Mouse (Mus musculus): Measurements from ENCODE around the gene Ube2d3. TPM values are rescaled to one million over a fixed set of nuclear protein-coding genes. Genes with fewer than 3 reads are reported as not detected.
A peak's percentile ranks its signal among the peaks of the same experiment; 100 is the strongest.

Ube2d3 gene
- polyA plus RNA-seq, 1 experiment from 2014 or later, result 720 TPM

- Histone ChIP-seq H3K27me3 (ENCODE audit: control insufficient read depth, insufficient read depth, low read length) (no peaks in the 10 kb centered on the region), H3K36me3 (replicated peaks; ENCODE audit: control insufficient read depth, insufficient read depth, low read depth, low read length) (no peaks in the 10 kb centered on the region; the same call in 1 of the 2 replicates), H3K4me1 (ENCODE audit: control insufficient read depth, insufficient read depth, low read length) (no peaks in the 10 kb centered on the region), H3K4me2 (ENCODE audit: low read depth, low read length) (no peak overlapping the region; the same call in 1 of the 2 replicates), H3K9ac (replicated peaks; ENCODE audit: low read length) (no peak overlapping the region), H3K9me3 (replicated peaks; ENCODE audit: control insufficient read depth, low read length) (no peaks in the 10 kb centered on the region), H3K27ac (replicated peaks; ENCODE audit: low read depth, low read length) (no peak overlapping the region), H3K4me3 (ENCODE audit: low read depth, low read length) (no peak overlapping the region)
- DNase-seq (ENCODE audit: low spot score) (no peak), ATAC-seq (replicated peaks; ENCODE audit: insufficient number of reproducible peaks, low FRiP score, low TSS enrichment, low read depth) (peak; percentile 41; the same call in 1 of the 2 replicates)
- 45% methylated on average over 11 of the region's 11 CpGs for WGBS
Measured at GRCm38 (mm10) chr3:135513270-135513669, 75.3 kb downstream of the Ube2d3 start.

- Histone ChIP-seq H3K4me1 (ENCODE audit: control insufficient read depth, insufficient read depth, low read length) (no peaks in the 10 kb centered on the region), H3K36me3 (replicated peaks; ENCODE audit: control insufficient read depth, insufficient read depth, low read depth, low read length) (no peaks in the 10 kb centered on the region; the same call in 1 of the 2 replicates), H3K9me3 (replicated peaks; ENCODE audit: control insufficient read depth, low read length) (no peaks in the 10 kb centered on the region), H3K4me3 (ENCODE audit: low read depth, low read length) (no peak overlapping the region), H3K27me3 (ENCODE audit: control insufficient read depth, insufficient read depth, low read length) (no peaks in the 10 kb centered on the region), H3K9ac (replicated peaks; ENCODE audit: low read length) (no peak overlapping the region), H3K4me2 (ENCODE audit: low read depth, low read length) (no peak overlapping the region), H3K27ac (replicated peaks; ENCODE audit: low read depth, low read length) (no peak overlapping the region)
- DNase-seq (ENCODE audit: low spot score) (no peak), ATAC-seq (replicated peaks; ENCODE audit: insufficient number of reproducible peaks, low FRiP score, low TSS enrichment, low read depth) (no peak)
- WGBS, result 81% methylated on average over 14 of the region's 14 CpGs
Measured at GRCm38 (mm10) chr3:135513800-135514425, 76.0 kb downstream of the Ube2d3 start.

GRCm38 (mm10) chr3:135515246-135515645, 77.3 kb downstream of the Ube2d3 start:
- H3K27ac ChIP-seq (replicated peaks; ENCODE audit: low read depth, low read length), result no peak overlapping the region
- no peak overlapping the region for H3K4me3 ChIP-seq (ENCODE audit: low read depth, low read length)
- DNase-seq (ENCODE audit: low spot score) (no peak), ATAC-seq (replicated peaks; ENCODE audit: insufficient number of reproducible peaks, low FRiP score, low TSS enrichment, low read depth) (no peak)
- H3K9ac ChIP-seq (replicated peaks; ENCODE audit: low read length), result no peak overlapping the region
- no peaks in the 10 kb centered on the region for H3K9me3 ChIP-seq (replicated peaks; ENCODE audit: control insufficient read depth, low read length)
- H3K4me1 ChIP-seq (ENCODE audit: control insufficient read depth, insufficient read depth, low read length), result no peaks in the 10 kb centered on the region
- no peaks in the 10 kb centered on the region; the same call in 1 of the 2 replicates for H3K36me3 ChIP-seq (replicated peaks; ENCODE audit: control insufficient read depth, insufficient read depth, low read depth, low read length)
- H3K4me2 ChIP-seq (ENCODE audit: low read depth, low read length), result no peak overlapping the region
- WGBS, result 89% methylated on average over 5 of the region's 5 CpGs
- H3K27me3 ChIP-seq (ENCODE audit: control insufficient read depth, insufficient read depth, low read length), result no peaks in the 10 kb centered on the region

DNA sequence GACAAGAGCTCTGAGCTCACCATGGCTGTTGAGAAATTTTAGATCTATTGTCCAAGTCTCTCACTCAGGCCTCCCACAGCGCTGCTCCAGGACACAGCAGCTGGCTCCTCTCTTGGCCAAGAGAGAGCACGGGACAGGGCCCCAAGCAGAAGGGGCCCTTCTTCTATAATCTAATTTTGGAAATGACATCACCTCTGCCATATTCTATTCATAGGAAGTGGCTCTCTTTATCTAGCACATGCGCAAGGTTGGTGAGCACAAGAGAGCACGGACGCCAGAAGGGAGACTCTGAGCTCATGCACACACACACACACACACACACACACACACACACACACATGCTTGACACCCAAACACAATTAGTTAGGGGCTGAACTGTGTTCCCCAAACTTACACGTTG, 78.9 kb downstream of the Ube2d3 start:
- no peaks in the 10 kb centered on the region for H3K4me1 ChIP-seq (ENCODE audit: control insufficient read depth, insufficient read depth, low read length)
- no peak for ATAC-seq (replicated peaks; ENCODE audit: insufficient number of reproducible peaks, low FRiP score, low TSS enrichment, low read depth)
- WGBS, result 73% methylated on average over 6 of the region's 6 CpGs
- DNase-seq (ENCODE audit: low spot score), result no peak
- no peaks in the 10 kb centered on the region for H3K9me3 ChIP-seq (replicated peaks; ENCODE audit: control insufficient read depth, low read length)
- no peak overlapping the region for H3K4me3 ChIP-seq (ENCODE audit: low read depth, low read length)
- no peaks in the 10 kb centered on the region for H3K27me3 ChIP-seq (ENCODE audit: control insufficient read depth, insufficient read depth, low read length)
- H3K27ac ChIP-seq (replicated peaks; ENCODE audit: low read depth, low read length), result no peak overlapping the region
- H3K9ac ChIP-seq (replicated peaks; ENCODE audit: low read length), result no peak overlapping the region
- H3K36me3 ChIP-seq (replicated peaks; ENCODE audit: control insufficient read depth, insufficient read depth, low read depth, low read length), result no peaks in the 10 kb centered on the region
- no peak overlapping the region for H3K4me2 ChIP-seq (ENCODE audit: low read depth, low read length)

Other genes starting within 250 kb of the Ube2d3 start
- 48.1 and 56.1 TPM in 2 replicates for gene Cenpe, start 225.6 kb upstream of the Ube2d3 start, polyA plus RNA-seq (2014; fragmentation: Nextera tagmentation; extraction: Ambion mirVana)
- 14.7 and 16.8 TPM in 2 replicates for gene Bdh2, start 156.9 kb upstream of the Ube2d3 start, polyA plus RNA-seq (2014; fragmentation: Nextera tagmentation; extraction: Ambion mirVana)
- 3.5 and 5.5 TPM in 2 replicates for gene Slc9b2, start 130.4 kb upstream of the Ube2d3 start, polyA plus RNA-seq (2014; fragmentation: Nextera tagmentation; extraction: Ambion mirVana)
- 0.63 TPM in 1 of 2 replicates, not detected in the other for gene Slc9b1, start 90.1 kb upstream of the Ube2d3 start, polyA plus RNA-seq (2014; fragmentation: Nextera tagmentation; extraction: Ambion mirVana)
- gene Cisd2, start 14.2 kb upstream of the Ube2d3 start, polyA plus RNA-seq (2014; fragmentation: Nextera tagmentation; extraction: Ambion mirVana), result 59.1 and 62.8 TPM in 2 replicates
- gene Manba, start 47.5 kb downstream of the Ube2d3 start, polyA plus RNA-seq (2014; fragmentation: Nextera tagmentation; extraction: Ambion mirVana), result 3.9 TPM in 2 replicates